Mouse (Mus musculus) stomach, embryonic 14.5 days (tissue): Measurements from ENCODE around the gene Klra17. TPM values are rescaled to one million over a fixed set of nuclear protein-coding genes. Genes with fewer than 3 reads are reported as not detected.

Experiments used
- polyA plus RNA-seq: library from polyadenylated mRNA; unstranded; fragments of >200 nt; fragmentation: Nextera tagmentation; extraction: Ambion mirVana; gene quantifications from 2 replicates; pipeline ENCODE4 v1.2.1, GENCODE M21; 2014

Gene Klra17
- polyA plus RNA-seq, 1 experiment from 2014 or later = not detected

Other genes starting within 250 kb of the Klra17 start
- not detected in 2 replicates for gene Klrc3, start 233.3 kb downstream of the Klra17 start, polyA plus RNA-seq
- not detected in 2 replicates for gene Klrc2, start 216.0 kb downstream of the Klra17 start, polyA plus RNA-seq
- not detected in 2 replicates for gene Klrc1, start 197.7 kb downstream of the Klra17 start, polyA plus RNA-seq
- not detected in 2 replicates for gene Klri1, start 159.5 kb downstream of the Klra17 start, polyA plus RNA-seq
- not detected in 2 replicates for gene Klri2, start 136.2 kb downstream of the Klra17 start, polyA plus RNA-seq
- not detected in 2 replicates for gene Gm156, start 92.4 kb downstream of the Klra17 start, polyA plus RNA-seq
- not detected in 2 replicates for gene Gm17631, start 14.0 kb downstream of the Klra17 start, polyA plus RNA-seq
- not detected in 2 replicates for gene Klra5, start 41.0 kb upstream of the Klra17 start, polyA plus RNA-seq
- gene Klra6, start 150.3 kb upstream of the Klra17 start, polyA plus RNA-seq = not detected in 2 replicates
- not detected in 2 replicates for gene Klra4, start 190.6 kb upstream of the Klra17 start, polyA plus RNA-seq